Mouse (Mus musculus) frontal cortex, postnatal 36 days (tissue): ENCODE measurements around the gene B430305J03Rik.

Experiments used
- DNase-seq, 2 experiments: peaks; one replicate each; pipeline ENCODE4 v3.0.0; 2022; ENCODE audit warnings: low spot score in 2 of 2

B430305J03Rik gene

DNA sequence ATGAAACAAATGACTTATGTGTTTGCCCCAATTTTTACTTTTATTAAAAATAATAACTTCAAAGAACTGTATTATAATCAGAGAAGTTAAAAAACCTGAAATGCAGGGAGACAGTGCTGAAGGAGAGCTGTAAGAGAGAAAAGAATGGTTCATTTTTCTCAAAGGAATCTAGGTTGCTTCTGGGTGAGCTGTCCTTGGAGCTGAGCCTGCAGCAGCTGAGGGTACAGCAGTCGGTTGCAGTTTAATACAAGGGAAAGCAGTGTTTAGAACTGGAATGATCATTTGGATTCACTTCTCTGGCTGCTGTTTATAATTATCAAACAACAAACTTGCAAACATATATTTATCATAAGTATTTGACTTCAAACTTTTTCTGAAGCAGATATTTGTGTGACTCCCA, 16.3 kb downstream of the B430305J03Rik start:
- DNase-seq, result no peak

DNA sequence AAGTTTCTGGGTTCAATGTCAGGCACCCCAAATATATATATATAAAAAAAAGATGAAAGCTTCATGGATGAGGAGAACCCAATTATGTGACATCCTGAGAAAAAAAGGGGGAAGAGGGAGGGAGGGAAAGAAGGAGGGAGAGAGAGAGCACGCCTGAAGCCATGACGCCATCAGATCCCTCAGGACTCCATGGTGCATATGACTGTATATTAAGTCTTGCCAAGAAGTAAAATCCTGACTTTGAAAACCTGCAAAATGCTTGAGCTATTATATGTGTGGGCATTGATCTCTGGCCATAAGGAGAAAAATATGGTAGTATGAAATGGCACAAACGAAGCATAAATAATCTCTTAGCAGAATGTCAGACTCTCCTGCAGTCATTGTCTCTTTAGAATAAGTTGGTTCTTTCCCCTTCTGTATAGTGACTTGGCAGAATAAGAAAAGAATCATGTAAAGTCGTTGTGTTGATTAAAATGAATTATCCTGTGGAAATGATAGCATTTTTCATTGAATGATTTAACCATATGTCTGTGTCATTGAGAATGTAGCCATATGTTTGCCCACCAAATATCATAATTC, 17.6 kb downstream of the B430305J03Rik start:
- no peak for DNase-seq

DNA sequence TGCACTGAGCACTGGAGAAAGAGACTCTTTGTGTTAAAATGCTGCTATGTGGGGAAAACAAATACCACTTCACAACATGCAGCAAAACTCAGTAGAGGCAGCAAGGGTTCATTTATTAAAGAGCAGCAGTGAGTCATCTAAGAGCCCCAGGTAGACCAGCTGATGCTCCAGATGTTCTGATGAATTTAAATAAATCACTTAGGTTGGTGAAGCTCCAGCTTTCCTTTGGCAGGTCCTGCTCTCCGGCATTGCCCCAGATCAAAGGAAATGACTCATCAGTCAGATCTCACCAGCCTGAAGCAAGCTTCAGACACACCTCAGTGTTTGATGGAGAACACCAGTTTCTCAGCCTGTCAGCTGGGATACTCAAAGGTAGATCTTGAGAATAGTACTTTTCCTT, 20.1 kb downstream of the B430305J03Rik start:
- DNase-seq, result no peak

DNA sequence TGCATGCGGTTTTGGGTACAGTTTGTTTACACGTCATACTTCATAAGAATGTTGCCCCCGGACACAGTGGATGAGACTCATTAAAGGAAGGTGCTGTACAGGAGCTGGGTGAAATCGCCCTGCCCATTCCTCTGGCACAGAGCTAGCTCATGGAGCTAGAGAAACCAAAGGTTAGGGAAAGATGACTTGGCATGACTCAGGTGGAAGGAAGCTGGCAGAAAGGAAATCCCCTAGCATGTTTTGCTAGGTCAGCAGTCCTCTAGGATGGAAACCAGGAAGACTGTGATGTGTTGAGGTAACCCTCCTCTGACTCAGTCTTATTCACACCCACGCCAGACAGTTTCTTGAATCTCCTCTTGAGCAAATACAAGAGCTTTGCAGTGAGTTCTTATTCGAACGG, 21.7 kb downstream of the B430305J03Rik start:
- DNase-seq, result no peak

DNA sequence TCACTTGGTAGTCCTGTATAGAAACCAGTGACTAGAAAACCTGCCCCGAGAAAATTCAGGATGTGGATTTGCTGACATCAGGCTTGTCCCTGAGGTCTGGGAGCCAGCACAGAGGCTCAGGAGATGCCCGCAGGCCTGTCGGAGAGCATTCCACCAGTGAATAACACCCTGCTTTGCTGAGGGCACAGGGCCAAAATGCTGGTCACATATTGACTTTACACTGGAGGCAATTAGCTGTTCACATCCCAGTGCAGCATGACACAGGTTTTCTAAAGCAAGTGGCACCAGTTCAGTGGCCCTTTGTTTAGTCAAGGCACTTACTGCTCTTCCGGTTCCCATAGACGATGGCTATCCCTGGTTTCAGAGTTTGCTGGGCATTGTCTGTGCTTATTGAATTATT, 25.4 kb downstream of the B430305J03Rik start:
- no peak for DNase-seq

DNA sequence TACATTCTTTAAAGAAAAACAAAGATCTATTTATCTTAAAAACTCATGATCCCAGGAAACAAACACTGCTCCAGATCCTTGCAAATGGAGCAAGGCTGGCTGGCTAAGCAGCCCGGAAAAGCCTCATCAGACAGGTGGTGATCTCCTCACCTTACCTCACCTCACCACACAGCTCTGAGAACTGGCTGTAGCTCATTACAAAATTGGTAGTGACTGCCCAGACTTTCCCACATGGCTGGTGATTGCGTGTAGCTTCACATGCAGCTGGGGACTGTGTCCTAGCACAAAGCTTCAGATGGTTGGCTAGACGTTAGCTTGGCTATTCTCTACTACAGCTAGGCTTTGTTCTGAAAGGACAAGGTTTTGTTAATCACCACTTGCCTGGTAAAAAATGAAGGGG, 28.5 kb downstream of the B430305J03Rik start:
- DNase-seq, result no peak

DNA sequence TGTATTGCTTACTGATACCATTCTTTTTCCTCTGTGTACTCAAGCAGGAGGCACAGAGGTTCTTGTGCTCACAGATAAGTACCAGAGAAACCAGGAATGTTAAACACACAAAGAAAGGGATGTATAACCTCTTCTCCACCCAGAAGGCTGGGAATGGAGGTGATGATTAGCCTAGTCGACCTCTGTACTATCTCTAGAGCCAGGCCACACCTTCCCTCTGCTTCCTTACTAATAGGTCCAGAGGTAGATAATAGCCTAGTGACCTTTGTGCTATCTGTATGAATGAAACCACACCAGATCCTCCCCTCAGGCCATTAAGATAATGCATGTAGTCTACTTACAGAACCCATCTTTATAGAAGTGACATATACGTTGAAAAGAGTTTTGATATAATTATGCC, 29.5 kb downstream of the B430305J03Rik start:
- DNase-seq, result no peak

DNA sequence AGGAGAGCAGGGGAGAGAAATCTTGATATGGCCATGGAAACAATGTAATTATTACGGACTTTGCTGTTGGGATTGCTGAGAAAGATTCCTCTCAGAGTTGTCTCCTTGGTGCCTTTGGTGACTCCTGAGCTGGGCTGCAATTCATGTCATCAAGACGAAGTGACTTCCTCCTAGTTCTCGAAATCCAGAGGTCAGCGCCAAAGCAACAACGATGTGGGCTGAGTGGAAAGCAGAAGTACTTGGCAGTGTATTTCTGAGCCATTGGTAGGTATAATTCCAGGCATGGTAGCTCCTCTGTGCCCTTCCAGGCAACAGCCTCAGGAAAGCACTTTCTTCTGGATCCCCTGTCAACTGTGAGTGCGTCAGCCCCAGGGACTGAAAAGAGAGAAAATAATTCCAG, 44.1 kb downstream of the B430305J03Rik start:
- DNase-seq, result no peak

DNA sequence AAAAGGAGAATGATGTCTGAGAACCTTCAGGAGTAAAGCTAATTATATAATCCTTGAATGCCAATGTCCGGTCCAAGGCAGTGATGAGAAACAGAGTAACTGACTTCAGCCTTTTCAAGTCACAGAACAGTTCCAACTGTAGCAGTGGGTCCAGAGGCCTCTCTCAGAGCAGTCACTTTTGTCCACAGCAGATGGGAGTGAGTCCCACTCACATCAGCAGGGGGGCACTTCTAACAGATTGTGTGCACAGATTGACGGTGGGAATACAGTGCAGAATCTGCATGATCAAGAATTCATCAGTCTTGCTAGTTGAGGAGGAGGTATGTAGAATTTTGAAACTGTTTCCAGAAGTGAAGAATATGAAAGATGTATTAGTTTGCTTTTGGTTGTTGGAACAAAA, 45.7 kb downstream of the B430305J03Rik start:
- peak; percentile 39 to 68 for DNase-seq

DNA sequence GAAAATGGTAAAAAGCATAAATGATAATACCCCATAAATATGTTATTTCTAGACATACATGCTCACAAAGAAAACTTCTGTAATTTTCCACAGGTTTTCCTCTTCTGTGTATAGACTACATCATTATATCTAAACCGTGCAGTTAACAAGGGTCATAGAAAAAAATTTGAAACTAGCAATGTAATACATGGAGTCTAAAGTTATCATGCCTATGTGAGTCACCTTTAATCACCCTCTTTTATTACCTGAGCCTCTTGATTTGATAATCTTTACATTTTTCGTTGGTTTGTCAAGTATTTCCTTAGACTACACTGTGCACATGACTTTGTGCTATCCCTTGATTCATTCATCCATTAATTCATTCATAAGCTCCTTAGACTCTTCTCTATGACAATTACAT, 50.7 kb downstream of the B430305J03Rik start:
- DNase-seq, result no peak
